Mouse (Mus musculus) heart, postnatal 0 days (tissue): ENCODE measurements around the gene Decr2. TPM values are rescaled to one million over a fixed set of nuclear protein-coding genes. Genes with fewer than 3 reads are reported as not detected.

Experiments
- ATAC-seq: fragments of 200-750 bp; cut with Nextera tagmentation; 2 replicates; pipeline ENCODE4 v1.8.0; 2017; ENCODE audit warnings: low read depth, moderate number of reproducible peaks, moderate library complexity; ENCODE audit not compliant: insufficient read depth
- DNase-seq: peaks from one replicate; pipeline ENCODE4 v3.0.0-alpha.2; 2016; ENCODE audit warnings: low spot score
- H3K27ac ChIP-seq: fragments of 300-500 bp; sonication (generic); 2 replicates; pipeline ENCODE4 v1.5.1; 2014; ENCODE audit warnings: low read depth, mild to moderate bottlenecking
- H3K27me3 ChIP-seq: fragments of 300-500 bp; sonication (generic); 2 replicates; pipeline ENCODE4 v1.6.1; 2014; ENCODE audit warnings: low read length, mixed read lengths; ENCODE audit not compliant: control insufficient read depth, insufficient read depth
- H3K36me3 ChIP-seq: fragments of 300-500 bp; sonication (generic); replicated peaks from 2 replicates; pipeline ENCODE4 v1.6.1; 2014; ENCODE audit warnings: low read length, mixed read lengths; ENCODE audit not compliant: control insufficient read depth, insufficient read depth
- H3K4me1 ChIP-seq: fragments of 300-500 bp; sonication (generic); 2 replicates; pipeline ENCODE4 v1.6.1; 2014; ENCODE audit warnings: antibody characterized with exemption; ENCODE audit not compliant: control insufficient read depth, insufficient read depth
- H3K4me2 ChIP-seq: fragments of 300-500 bp; sonication (generic); 2 replicates; pipeline ENCODE4 v1.6.1; 2014; ENCODE audit warnings: low read depth, mild to moderate bottlenecking, low read length, moderate library complexity
- H3K4me3 ChIP-seq: fragments of 300-500 bp; sonication (generic); 2 replicates; pipeline ENCODE4 v1.5.1; 2014; ENCODE audit warnings: low read depth, low read length
- H3K9ac ChIP-seq: fragments of 300-500 bp; sonication (generic); replicated peaks from 2 replicates; pipeline ENCODE4 v1.6.1; 2014; ENCODE audit warnings: low read depth, low read length, mixed read lengths
- H3K9me3 ChIP-seq: fragments of 300-500 bp; sonication (generic); replicated peaks from 2 replicates; pipeline ENCODE4 v1.6.1; 2016; ENCODE audit warnings: low read length; ENCODE audit not compliant: control insufficient read depth
- CTCF ChIP-seq: IDR thresholded peaks from 2 replicates; pipeline ENCODE4 v1.5.1; 2016; ENCODE audit warnings: antibody characterized with exemption, control low read depth, low read depth
- EP300 ChIP-seq: IDR thresholded peaks from 2 replicates; pipeline ENCODE4 v1.6.1; 2016; ENCODE audit warnings: antibody characterized with exemption, low read depth
- WGBS: fragments of 180-500 bp; shearing (Covaris S2); extraction: QIAGEN DNeasy Blood & Tissue Kit; methylation state at CpG from one replicate; pipeline ENCODE4 v1.1.7; 2014; 5-methylcytosine and 5-hydroxymethylcytosine counted together
- polyA plus RNA-seq: library from polyadenylated mRNA; unstranded; fragments of >200 nt; fragmentation: Nextera tagmentation; extraction: Ambion mirVana; gene quantifications from 2 replicates; pipeline ENCODE4 v1.2.1, GENCODE M21; 2015
- total RNA-seq: library from RNA; depleted of rRNA; stranded (reverse); fragments of >200 nt; gene quantifications from 2 replicates; pipeline ENCODE4 v1.2.3, GENCODE M21; 2014; ENCODE audit warnings: low replicate concordance

Gene Decr2
- total and polyA plus RNA-seq, 2 experiments from 2014 or later = 35.3 to 44.6 TPM

- H3K4me1 ChIP-seq = no peaks in the 10 kb centered on the region
- peaks cover 33% of the 10 kb centered on the region for H3K36me3 ChIP-seq
- ATAC-seq (no peak), DNase-seq (no peak)
- TF ChIP-seq EP300 (no peak), CTCF (no peak)
- H3K27me3 ChIP-seq = no peaks in the 10 kb centered on the region
- H3K4me3 ChIP-seq = no peak overlapping the region
- 89% methylated on average over 18 of the region's 18 CpGs for WGBS
- no peaks in the 10 kb centered on the region for H3K9me3 ChIP-seq
- no peak overlapping the region for H3K27ac ChIP-seq
- H3K4me2 ChIP-seq = no peak overlapping the region
- no peak overlapping the region for H3K9ac ChIP-seq
These were observed 42.0 kb upstream of the Decr2 start for GRCm38 (mm10) chr17:26131856-26132853.

- H3K36me3 ChIP-seq = peaks cover 43% of the 10 kb centered on the region
- 84% methylated on average over 18 of the region's 18 CpGs for WGBS
- TF ChIP-seq CTCF (no peak), EP300 (no peak)
- no peaks in the 10 kb centered on the region for H3K9me3 ChIP-seq
- H3K27ac ChIP-seq = no peak overlapping the region
- no peaks in the 10 kb centered on the region for H3K27me3 ChIP-seq
- ATAC-seq (no peak), DNase-seq (no peak)
- H3K4me2 ChIP-seq = no peak overlapping the region
- no peak overlapping the region for H3K4me3 ChIP-seq
- H3K4me1 ChIP-seq = no peaks in the 10 kb centered on the region
- no peak overlapping the region for H3K9ac ChIP-seq
These were observed 41.1 kb upstream of the Decr2 start for GRCm38 (mm10) chr17:26131062-26131732.

GRCm38 (mm10) chr17:26125226-26125625 lies 35.1 kb upstream of the Decr2 start:
- 92% methylated on average over 10 of the region's 10 CpGs for WGBS
- no peak for DNase-seq
- H3K4me1 ChIP-seq = peaks cover 9% of the 10 kb centered on the region
- H3K9ac ChIP-seq = no peak overlapping the region
- no peak for TF ChIP-seq CTCF
- TF ChIP-seq EP300 = no peak
- no peak overlapping the region for H3K27ac ChIP-seq
- H3K9me3 ChIP-seq = no peaks in the 10 kb centered on the region
- ATAC-seq = no peak
- peaks cover 48% of the 10 kb centered on the region for H3K36me3 ChIP-seq
- no peak overlapping the region for H3K4me2 ChIP-seq
- H3K4me3 ChIP-seq = no peak overlapping the region
- no peaks in the 10 kb centered on the region for H3K27me3 ChIP-seq

GRCm38 (mm10) chr17:26124560-26124959 lies 34.4 kb upstream of the Decr2 start:
- 80% methylated on average over 7 of the region's 7 CpGs for WGBS
- Histone ChIP-seq H3K4me3 (peak overlapping the region; percentile 78), H3K9ac (peak overlapping the region; percentile 69), H3K4me1 (peaks cover 9% of the 10 kb centered on the region), H3K36me3 (peaks cover 42% of the 10 kb centered on the region), H3K4me2 (peak overlapping the region; percentile 80), H3K27me3 (peaks cover 3% of the 10 kb centered on the region; the same call in 1 of the 2 replicates), H3K9me3 (no peaks in the 10 kb centered on the region), H3K27ac (no peak overlapping the region)
- DNase-seq = no peak
- no peak for ATAC-seq
- TF ChIP-seq CTCF = no peak
- no peak for TF ChIP-seq EP300

GRCm38 (mm10) chr17:26123267-26123684 lies 33.1 kb upstream of the Decr2 start, which contains the start of gene Mrpl28:
Gene Mrpl28 (plus strand): TSS chr17:26123500.
- under 1% methylated on average over 32 of the region's 32 CpGs for WGBS

More at GRCm38 (mm10) chr17:26123267-26123684, 33.1 kb upstream of the Decr2 start, which contains the start of gene Mrpl28:
- H3K27me3 ChIP-seq = peaks cover 11% of the 10 kb centered on the region
- peak within 1 kb of the TSS; percentile 80 for H3K4me2 ChIP-seq
- ATAC-seq (peak; percentile 90), DNase-seq (peak; percentile 93)
- H3K4me3 ChIP-seq = peak within 1 kb of the TSS; percentile 78
- peaks cover 31% of the 10 kb centered on the region for H3K36me3 ChIP-seq
- H3K9me3 ChIP-seq = no peaks in the 10 kb centered on the region
- peaks cover 9% of the 10 kb centered on the region for H3K4me1 ChIP-seq
- H3K27ac ChIP-seq = no peak within 1 kb of the TSS
- peak within 1 kb of the TSS; percentile 69 for H3K9ac ChIP-seq
- TF ChIP-seq EP300 (no peak), CTCF (no peak)
